In genomic region chr1:131526371-131527270, GRCm38 (mm10) we compare ENCODE assay signal across 8 mouse cellular contexts. TPM values are rescaled to one million over a fixed set of nuclear protein-coding genes. Genes with fewer than 3 reads are reported as not detected.
DNase-seq lines count a peak whose midpoint lies in the region; ATAC-seq and TF ChIP-seq lines count a peak whose summit lies in the region.

No protein-coding gene starts in this region.

- peak; percentile 35 for TF ChIP-seq CTCF in heart, postnatal 0 days (IDR thresholded peaks at IDR 0.05; ENCODE audit: low read depth)

- no peaks in the 10 kb centered on the region for H3K36me3 ChIP-seq in ES-E14 (ENCODE audit: control insufficient read depth, insufficient read depth, low read length, poor library complexity, severe bottlenecking)
- no peaks in the 10 kb centered on the region for H3K36me3 ChIP-seq in forebrain, embryonic 11.5 days (ENCODE audit: control insufficient read depth, insufficient read depth, low read length)
- H3K36me3 ChIP-seq in heart, postnatal 0 days (replicated peaks; ENCODE audit: control insufficient read depth, insufficient read depth, low read length) = no peaks in the 10 kb centered on the region

- DNase-seq in ES-E14 (ENCODE audit: low read depth, low spot score) = no peak
- DNase-seq in c-Kit-negative CD71-positive TER-119-positive erythroid progenitor cells, embryonic 14.5 days (ENCODE audit: low read depth, low spot score) = peak; percentile 34
- DNase-seq in forebrain, embryonic 11.5 days (ENCODE audit: low spot score) = peak; percentile 88
- peak; percentile 77 for DNase-seq in heart, postnatal 0 days (ENCODE audit: low spot score)
- peak; percentile 78 to 88 for DNase-seq in kidney, postnatal 4 days
- DNase-seq in lung, postnatal 14 days = peak; percentile 73
- DNase-seq in ovary, postnatal 36 days (ENCODE audit: low spot score) = peak; percentile 71
- DNase-seq in thymus, postnatal 4 days = peak; percentile 84

- under 1% methylated on average over 81 of the region's 81 CpGs for WGBS in forebrain, embryonic 11.5 days
- under 1% methylated on average over 78 of the region's 81 CpGs for WGBS in heart, postnatal 0 days

- no peak for TF ChIP-seq EP300 in heart, postnatal 0 days (IDR thresholded peaks at IDR 0.05; ENCODE audit: low read depth)

- no peak overlapping the region for H3K27ac ChIP-seq in ES-E14 (ENCODE audit: insufficient read depth, low read depth, low read length, poor library complexity, severe bottlenecking)
- H3K27ac ChIP-seq in forebrain, embryonic 11.5 days (ENCODE audit: low read depth, low read length) = peak overlapping the region; percentile 89
- H3K27ac ChIP-seq in heart, postnatal 0 days (ENCODE audit: low read depth) = peak overlapping the region; percentile 96

- in situ Hi-C loops in ES-E14 (cut with MboI; ENCODE audit: low sequenced_read_pairs in 2 of 2, unreplicated experiment in 2 of 2) = no loop called here

- ATAC-seq in forebrain, embryonic 11.5 days (replicated peaks; ENCODE audit: low FRiP score) = peak; percentile 57
- ATAC-seq in heart, postnatal 0 days (ENCODE audit: insufficient read depth, low read depth) = peak; percentile 27

- H3K27me3 ChIP-seq in forebrain, embryonic 11.5 days (ENCODE audit: control insufficient read depth, insufficient read depth, low read length) = no peaks in the 10 kb centered on the region
- no peaks in the 10 kb centered on the region for H3K27me3 ChIP-seq in heart, postnatal 0 days (ENCODE audit: control insufficient read depth, insufficient read depth, low read length)

- H3K9ac ChIP-seq in ES-E14 (ENCODE audit: insufficient read depth, low read depth, low read length, poor library complexity, severe bottlenecking) = peak overlapping the region; percentile 82
- H3K9ac ChIP-seq in forebrain, embryonic 11.5 days (ENCODE audit: low read length) = peak overlapping the region; percentile 86
- peak overlapping the region; percentile 78 for H3K9ac ChIP-seq in heart, postnatal 0 days (replicated peaks; ENCODE audit: low read depth, low read length)

- H3K4me3 ChIP-seq in ES-E14 (ENCODE audit: insufficient read depth in 1 of 2, low read depth in 1 of 2, low read length in 2 of 2, poor library complexity in 1 of 2, severe bottlenecking in 1 of 2) = peak overlapping the region; percentile 72 to 84
- H3K4me3 ChIP-seq in forebrain, embryonic 11.5 days (ENCODE audit: low read depth, low read length) = peak overlapping the region; percentile 80
- peak overlapping the region; percentile 82 for H3K4me3 ChIP-seq in heart, postnatal 0 days (ENCODE audit: low read depth, low read length)

- H3K4me2 ChIP-seq in forebrain, embryonic 11.5 days (ENCODE audit: low read depth, low read length, severe bottlenecking) = peak overlapping the region; percentile 91
- peak overlapping the region; percentile 99 for H3K4me2 ChIP-seq in heart, postnatal 0 days (ENCODE audit: low read depth, low read length)

- H3K4me1 ChIP-seq in ES-E14 (ENCODE audit: control insufficient read depth in 2 of 2, insufficient read depth in 2 of 2, low read length in 2 of 2, poor library complexity in 1 of 2) = peaks cover 7 to 17% of the 10 kb centered on the region in 2 experiments; a peak in 3 of 4 replicates
- peaks cover 14% of the 10 kb centered on the region for H3K4me1 ChIP-seq in forebrain, embryonic 11.5 days (replicated peaks; ENCODE audit: control insufficient read depth, insufficient read depth, low read length)
- peaks cover 43% of the 10 kb centered on the region for H3K4me1 ChIP-seq in heart, postnatal 0 days (ENCODE audit: control insufficient read depth, insufficient read depth)

- no peaks in the 10 kb centered on the region for H3K9me3 ChIP-seq in ES-E14 (ENCODE audit: control insufficient read depth, insufficient read depth, low read depth, low read length)
- H3K9me3 ChIP-seq in forebrain, embryonic 11.5 days (ENCODE audit: control insufficient read depth, low read length) = no peaks in the 10 kb centered on the region
- no peaks in the 10 kb centered on the region for H3K9me3 ChIP-seq in heart, postnatal 0 days (replicated peaks; ENCODE audit: control insufficient read depth, low read length)

TF ChIP-seq in ES-E14, 5 proteins besides CTCF, POLR2A, EP300 and RAD21:
- TF ChIP-seq MAFK (IDR thresholded peaks at IDR 0.05; ENCODE audit: insufficient read depth, low read depth, low read length) (no peak), HCFC1 (IDR thresholded peaks at IDR 0.05; ENCODE audit: borderline replicate concordance, insufficient read depth, low read length) (0 out of 2 replicates have a peak, but pooled peaks have one; percentile 17)
TF ChIP-seq in ES-E14: peak in this region for 1.

RNA-seq across cellular contexts. Expression of gene Srgap2, which starts 0.5 kb away (rescaled TPM):
- 26.4 and 38.6 TPM in 2 replicates for total RNA-seq in ES-E14 (2012; rRNA removed)
- 19.4 and 24.8 TPM in 2 replicates for polyA plus RNA-seq in forebrain, embryonic 11.5 days (2014; fragmentation: Nextera tagmentation; extraction: Ambion mirVana)
- total RNA-seq in heart, postnatal 0 days (2014; rRNA removed; ENCODE audit: low replicate concordance) = 18.1 and 29.7 TPM in 2 replicates
- 5.9 and 6.4 TPM in 2 replicates for polyA plus RNA-seq in heart, postnatal 0 days (2015; fragmentation: Nextera tagmentation; extraction: Ambion mirVana)

RNA-seq across cellular contexts. Expression of gene Fam72a, which starts 1.1 kb away (rescaled TPM):
- total RNA-seq in ES-E14 (2012; rRNA removed) = 3.5 and 5.8 TPM in 2 replicates
- polyA plus RNA-seq in forebrain, embryonic 11.5 days (2014; fragmentation: Nextera tagmentation; extraction: Ambion mirVana) = 5.6 and 5.9 TPM in 2 replicates
- total RNA-seq in heart, postnatal 0 days (2014; rRNA removed; ENCODE audit: low replicate concordance) = not detected in 2 replicates
- 1.1 and 1.6 TPM in 2 replicates for polyA plus RNA-seq in heart, postnatal 0 days (2015; fragmentation: Nextera tagmentation; extraction: Ambion mirVana)
